Mouse (Mus musculus) forebrain, embryonic 15.5 days (tissue): ENCODE results near the gene Tcp11l2. TPM values are rescaled to one million over a fixed set of nuclear protein-coding genes. Genes with fewer than 3 reads are reported as not detected.

Experiments used
- ATAC-seq: fragments of 200-750 bp; cut with Nextera tagmentation; replicated peaks from 2 replicates; pipeline ENCODE4 v1.8.0; 2017; ENCODE audit warnings: mild to moderate bottlenecking, moderate TSS enrichment, moderate library complexity
- H3K27ac ChIP-seq: fragments of 300-500 bp; sonication (generic); replicated peaks from 2 replicates; pipeline ENCODE4 v1.5.1; 2015; ENCODE audit warnings: mild to moderate bottlenecking, inconsistent platforms
- H3K27me3 ChIP-seq: fragments of 300-500 bp; sonication (generic); 2 replicates; pipeline ENCODE4 v1.6.1; 2015; ENCODE audit warnings: inconsistent platforms
- H3K36me3 ChIP-seq: fragments of 300-500 bp; sonication (generic); 2 replicates; pipeline ENCODE4 v1.6.1; 2015; ENCODE audit warnings: mild to moderate bottlenecking, inconsistent platforms
- H3K4me1 ChIP-seq: fragments of 300-500 bp; sonication (generic); 2 replicates; pipeline ENCODE4 v1.6.1; 2015; ENCODE audit warnings: inconsistent platforms
- H3K4me2 ChIP-seq: fragments of 300-500 bp; sonication (generic); replicated peaks from 2 replicates; pipeline ENCODE4 v1.6.1; 2015; ENCODE audit warnings: mild to moderate bottlenecking, inconsistent platforms
- H3K4me3 ChIP-seq: fragments of 300-500 bp; sonication (generic); 2 replicates; pipeline ENCODE4 v1.5.1; 2015; ENCODE audit warnings: mild to moderate bottlenecking, inconsistent platforms
- H3K9ac ChIP-seq: fragments of 300-500 bp; sonication (generic); replicated peaks from 2 replicates; pipeline ENCODE4 v1.6.1; 2015; ENCODE audit warnings: mild to moderate bottlenecking, inconsistent platforms
- H3K9me3 ChIP-seq: fragments of 300-500 bp; sonication (generic); 2 replicates; pipeline ENCODE4 v1.6.1; 2016; ENCODE audit warnings: inconsistent platforms
- WGBS: fragments of 180-500 bp; shearing (Covaris S2); methylation state at CpG from one replicate; pipeline ENCODE4 v1.1.7; 2015; ENCODE audit warnings: mixed read lengths; 5-methylcytosine and 5-hydroxymethylcytosine counted together
- polyA plus RNA-seq: library from polyadenylated mRNA; unstranded; fragments of >200 nt; fragmentation: Nextera tagmentation; extraction: Ambion mirVana; gene quantifications from 2 replicates; pipeline ENCODE4 v1.2.1, GENCODE M21; 2015

Tcp11l2 gene
- polyA plus RNA-seq, 1 experiment from 2014 or later, result 34.8 TPM

DNA sequence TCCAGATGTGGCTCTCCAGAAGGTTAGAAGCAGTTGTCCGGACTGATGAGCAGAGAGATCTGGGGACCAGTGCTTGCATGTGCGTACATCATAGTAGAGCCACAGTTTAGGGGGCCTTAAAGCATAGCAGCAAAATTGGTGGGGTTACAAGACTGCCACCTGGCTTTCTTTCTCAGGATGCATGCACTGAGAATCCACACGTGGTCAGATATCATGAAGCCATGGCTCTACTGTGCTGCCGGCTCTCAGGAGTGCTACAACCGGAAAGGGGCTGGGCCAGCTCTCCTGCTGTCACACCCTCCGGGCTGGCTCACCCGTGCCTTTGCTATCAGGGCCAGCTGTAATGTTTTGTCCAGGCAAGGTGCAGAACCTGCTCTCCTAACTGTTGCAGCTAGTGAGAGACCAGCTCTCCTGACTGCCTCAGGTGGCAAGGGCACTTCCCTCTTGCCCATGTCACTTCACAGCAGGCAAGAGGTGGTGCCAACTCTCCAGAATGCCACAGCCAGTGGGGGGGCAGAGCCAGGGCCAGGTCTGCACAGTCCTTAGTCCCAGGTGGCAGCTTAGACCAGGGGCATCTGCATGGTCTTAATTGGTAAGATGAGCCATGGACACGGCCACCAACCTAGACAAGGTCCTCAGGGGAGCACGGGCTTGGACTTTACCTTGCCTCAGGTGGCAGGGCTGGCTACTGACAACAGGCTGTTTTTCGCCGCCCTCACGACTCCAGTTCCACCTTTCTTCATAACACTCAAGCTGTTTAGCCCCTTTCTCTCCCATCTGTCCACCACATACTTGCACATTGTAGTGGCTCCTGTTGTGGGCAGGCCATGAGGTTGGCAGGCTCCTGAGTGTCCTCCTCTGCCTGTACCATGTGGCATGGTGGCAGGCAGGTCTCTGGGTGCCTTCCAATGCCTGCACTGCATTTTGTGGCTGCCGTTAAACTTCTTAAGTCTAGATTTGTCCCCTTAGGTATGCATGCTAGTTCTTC is 13.6 kb upstream of the Tcp11l2 start:
- H3K27ac ChIP-seq, result no peak overlapping the region
- no peak for ATAC-seq
- H3K36me3 ChIP-seq, result no peaks in the 10 kb centered on the region
- no peaks in the 10 kb centered on the region for H3K27me3 ChIP-seq
- H3K4me2 ChIP-seq, result no peak overlapping the region
- H3K9ac ChIP-seq, result no peak overlapping the region
- H3K9me3 ChIP-seq, result peaks cover 4% of the 10 kb centered on the region; the same call in 1 of the 2 replicates
- H3K4me3 ChIP-seq, result no peak overlapping the region
- WGBS, result 77% methylated on average over 13 of the region's 13 CpGs
- no peaks in the 10 kb centered on the region for H3K4me1 ChIP-seq

GRCm38 (mm10) chr10:84564427-84564826 is 12.0 kb upstream of the Tcp11l2 start:
- ATAC-seq, result no peak
- Histone ChIP-seq H3K9me3 (no peaks in the 10 kb centered on the region), H3K36me3 (no peaks in the 10 kb centered on the region), H3K4me2 (no peak overlapping the region), H3K4me3 (no peak overlapping the region), H3K9ac (no peak overlapping the region), H3K4me1 (no peaks in the 10 kb centered on the region), H3K27me3 (no peaks in the 10 kb centered on the region), H3K27ac (no peak overlapping the region)
- 79% methylated on average over 8 of the region's 8 CpGs for WGBS

- H3K27ac ChIP-seq, result no peak overlapping the region
- H3K9me3 ChIP-seq, result no peaks in the 10 kb centered on the region
- no peak for ATAC-seq
- H3K9ac ChIP-seq, result no peak overlapping the region
- 86% methylated on average over 10 of the region's 10 CpGs for WGBS
- no peak overlapping the region for H3K4me3 ChIP-seq
- no peaks in the 10 kb centered on the region for H3K27me3 ChIP-seq
- no peaks in the 10 kb centered on the region for H3K36me3 ChIP-seq
- no peak overlapping the region for H3K4me2 ChIP-seq
- peaks cover 6% of the 10 kb centered on the region; the same call in 1 of the 2 replicates for H3K4me1 ChIP-seq
These were observed 5.3 kb upstream of the Tcp11l2 start for GRCm38 (mm10) chr10:84571052-84571639.

DNA sequence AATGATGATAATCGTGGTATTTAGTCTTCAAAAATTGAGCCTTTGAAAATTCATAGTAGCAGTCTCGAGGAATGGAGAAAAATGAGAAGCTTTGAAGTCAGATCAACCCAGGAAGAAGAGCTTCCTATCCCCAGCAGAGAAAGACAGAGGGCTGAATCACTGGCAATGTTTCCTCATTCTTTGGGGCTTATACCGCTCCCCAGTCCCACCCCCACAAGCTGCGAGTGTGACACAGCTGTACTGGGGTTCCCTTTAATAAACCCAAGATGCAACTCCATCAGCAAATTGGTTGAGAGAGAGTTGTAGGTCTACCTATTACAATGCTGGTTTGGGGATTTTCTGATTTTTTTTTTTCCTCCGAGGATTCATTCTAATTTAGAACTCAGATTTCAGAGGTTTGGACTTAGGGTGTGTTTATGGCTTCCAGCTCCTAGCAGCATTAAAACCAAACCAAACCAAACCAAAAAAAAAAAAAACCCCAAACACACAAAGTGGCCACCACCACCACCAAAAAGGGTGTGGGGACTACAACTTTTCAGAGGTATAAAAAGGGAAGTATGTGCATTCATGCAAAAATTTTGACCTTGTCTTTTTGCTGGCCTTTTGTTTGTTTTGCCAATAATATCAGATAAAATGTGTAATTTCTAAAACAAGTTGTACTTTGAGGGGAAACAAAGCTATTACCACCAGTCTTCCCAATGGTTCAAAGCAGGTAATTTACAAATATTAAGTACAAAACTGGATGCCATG is 2.6 kb upstream of the Tcp11l2 start:
- H3K4me3 ChIP-seq, result no peak overlapping the region
- H3K27me3 ChIP-seq, result no peaks in the 10 kb centered on the region
- no peak for ATAC-seq
- H3K4me2 ChIP-seq, result no peak overlapping the region
- H3K9me3 ChIP-seq, result no peaks in the 10 kb centered on the region
- peaks cover 17% of the 10 kb centered on the region for H3K4me1 ChIP-seq
- H3K9ac ChIP-seq, result no peak overlapping the region
- no peaks in the 10 kb centered on the region for H3K36me3 ChIP-seq
- no peak overlapping the region for H3K27ac ChIP-seq
- WGBS, result 73% methylated on average over 5 of the region's 5 CpGs

GRCm38 (mm10) chr10:84576029-84576394 is 414 bp upstream of the Tcp11l2 start:
- Histone ChIP-seq H3K27ac (no peak overlapping the region), H3K4me2 (peak overlapping the region; percentile 93), H3K36me3 (no peaks in the 10 kb centered on the region), H3K27me3 (no peaks in the 10 kb centered on the region), H3K9ac (no peak overlapping the region; the same call in 1 of the 2 replicates), H3K9me3 (no peaks in the 10 kb centered on the region), H3K4me3 (peak overlapping the region; percentile 92), H3K4me1 (peaks cover 17% of the 10 kb centered on the region)
- ATAC-seq, result peak; percentile 83
- WGBS, result under 1% methylated on average over 14 of the region's 14 CpGs

GRCm38 (mm10) chr10:84577071-84577727 is 773 bp downstream of the Tcp11l2 start:
- Histone ChIP-seq H3K27me3 (no peaks in the 10 kb centered on the region), H3K4me1 (peaks cover 23% of the 10 kb centered on the region), H3K9ac (peak overlapping the region; percentile 67), H3K4me2 (peak overlapping the region; percentile 93), H3K4me3 (peak overlapping the region; percentile 92), H3K27ac (peak overlapping the region; percentile 53), H3K9me3 (no peaks in the 10 kb centered on the region), H3K36me3 (no peaks in the 10 kb centered on the region)
- peak; percentile 47 for ATAC-seq
- WGBS, result 4% methylated on average over 38 of the region's 38 CpGs

GRCm38 (mm10) chr10:84578738-84579137 is 2.3 kb downstream of the Tcp11l2 start:
- no peak overlapping the region for H3K27ac ChIP-seq
- no peak overlapping the region for H3K9ac ChIP-seq
- H3K4me1 ChIP-seq, result peaks cover 23% of the 10 kb centered on the region
- H3K4me3 ChIP-seq, result no peak overlapping the region
- no peak overlapping the region for H3K4me2 ChIP-seq
- no peaks in the 10 kb centered on the region for H3K27me3 ChIP-seq
- 85% methylated on average over 10 of the region's 10 CpGs for WGBS
- H3K9me3 ChIP-seq, result no peaks in the 10 kb centered on the region
- ATAC-seq, result no peak
- no peaks in the 10 kb centered on the region for H3K36me3 ChIP-seq

DNA sequence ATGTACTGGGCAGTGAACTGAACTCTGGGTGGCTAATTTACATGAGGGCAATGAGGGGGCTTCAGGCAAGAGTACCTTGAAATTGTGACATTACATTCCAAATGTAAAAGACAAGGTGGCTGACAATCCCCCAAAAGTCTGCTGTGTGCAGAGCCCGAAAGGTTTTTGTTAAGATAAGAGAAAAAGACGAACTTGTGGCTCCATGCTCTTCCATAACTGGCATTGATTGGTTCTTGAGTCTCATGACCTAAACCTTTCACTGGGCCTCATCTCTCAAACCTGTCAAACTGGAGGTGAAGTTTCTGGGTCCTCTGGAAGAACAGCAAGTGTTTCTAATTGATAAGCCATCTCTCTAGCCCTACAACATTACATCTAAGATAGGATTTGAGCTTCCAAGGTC is 3.1 kb downstream of the Tcp11l2 start:
- H3K27ac ChIP-seq, result no peak overlapping the region
- H3K27me3 ChIP-seq, result no peaks in the 10 kb centered on the region
- WGBS, result 84% methylated on average over 2 of the region's 2 CpGs
- no peak overlapping the region for H3K9ac ChIP-seq
- no peaks in the 10 kb centered on the region for H3K36me3 ChIP-seq
- no peak overlapping the region for H3K4me3 ChIP-seq
- H3K4me1 ChIP-seq, result peaks cover 23% of the 10 kb centered on the region
- no peak overlapping the region for H3K4me2 ChIP-seq
- H3K9me3 ChIP-seq, result no peaks in the 10 kb centered on the region
- ATAC-seq, result no peak

- H3K36me3 ChIP-seq, result no peaks in the 10 kb centered on the region
- no peak overlapping the region for H3K4me2 ChIP-seq
- no peak for ATAC-seq
- H3K4me3 ChIP-seq, result no peak overlapping the region
- H3K27ac ChIP-seq, result no peak overlapping the region
- 84% methylated on average over 8 of the region's 8 CpGs for WGBS
- no peak overlapping the region for H3K9ac ChIP-seq
- H3K9me3 ChIP-seq, result no peaks in the 10 kb centered on the region
- peaks cover 18% of the 10 kb centered on the region for H3K4me1 ChIP-seq
- H3K27me3 ChIP-seq, result no peaks in the 10 kb centered on the region
These were observed 4.8 kb downstream of the Tcp11l2 start for GRCm38 (mm10) chr10:84581191-84581590.

GRCm38 (mm10) chr10:84582236-84582635 is 5.8 kb downstream of the Tcp11l2 start:
- no peak for ATAC-seq

DNA sequence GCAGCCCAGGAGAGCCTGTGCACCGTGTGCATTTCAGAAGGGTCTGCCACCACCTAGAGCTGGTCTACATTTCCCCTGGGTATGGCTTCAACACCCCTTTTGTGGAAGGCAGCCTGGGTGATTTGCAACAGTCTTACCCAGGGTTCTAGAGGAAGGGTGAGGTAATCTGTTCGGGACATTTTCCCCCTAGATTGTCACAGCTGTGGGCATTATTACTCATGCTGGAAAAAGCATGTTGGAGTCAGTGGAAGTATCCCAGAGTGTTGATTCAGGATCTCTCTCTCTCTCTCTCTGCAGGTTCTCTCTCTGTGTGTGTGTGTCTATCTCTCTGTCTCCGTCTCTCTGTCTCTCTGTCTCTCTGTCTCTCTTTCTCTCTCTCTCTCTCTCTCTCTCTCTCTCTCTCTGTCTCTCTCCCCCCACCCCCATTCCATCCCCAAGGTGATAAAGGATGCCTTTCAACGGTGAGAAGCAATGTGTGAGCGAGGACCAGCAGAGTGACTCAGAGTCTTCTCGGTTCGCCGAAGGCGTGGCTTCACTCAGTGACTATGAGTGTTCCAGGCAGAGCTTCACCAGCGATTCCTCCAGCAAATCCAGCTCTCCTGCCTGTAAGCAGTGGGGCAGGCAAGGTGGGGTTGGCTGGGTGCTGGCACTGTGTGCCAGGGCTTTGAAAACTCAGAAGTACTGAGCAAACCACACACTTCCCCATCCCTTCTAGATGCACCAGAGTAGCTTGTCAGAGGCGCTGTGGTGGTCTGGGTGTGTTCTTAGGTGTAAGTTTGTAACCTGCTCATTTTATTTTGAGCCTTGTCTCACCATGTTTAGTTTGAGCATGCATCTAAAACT is 8.2 kb downstream of the Tcp11l2 start:
- WGBS, result 77% methylated on average over 11 of the region's 11 CpGs
- Histone ChIP-seq H3K36me3 (peaks cover under 1% of the 10 kb centered on the region; the same call in 1 of the 2 replicates), H3K27me3 (no peaks in the 10 kb centered on the region), H3K9me3 (no peaks in the 10 kb centered on the region), H3K4me1 (peaks cover 6% of the 10 kb centered on the region; the same call in 1 of the 2 replicates), H3K27ac (no peak overlapping the region), H3K4me3 (no peak overlapping the region), H3K4me2 (no peak overlapping the region), H3K9ac (no peak overlapping the region)
- no peak for ATAC-seq

More at GRCm38 (mm10) chr10:84582236-84582635, 5.8 kb downstream of the Tcp11l2 start:
- H3K9ac ChIP-seq, result no peak overlapping the region
- no peak overlapping the region for H3K27ac ChIP-seq
- 75% methylated on average over 7 of the region's 7 CpGs for WGBS
- no peaks in the 10 kb centered on the region for H3K27me3 ChIP-seq
- no peaks in the 10 kb centered on the region for H3K9me3 ChIP-seq
- peaks cover 17% of the 10 kb centered on the region for H3K4me1 ChIP-seq
- H3K4me2 ChIP-seq, result no peak overlapping the region
- no peaks in the 10 kb centered on the region for H3K36me3 ChIP-seq
- no peak overlapping the region for H3K4me3 ChIP-seq
